Mouse (Mus musculus) adrenal gland, adult 2 months (tissue): ENCODE measurements around the gene Cstl1. TPM values are rescaled to one million over a fixed set of nuclear protein-coding genes. Genes with fewer than 3 reads are reported as not detected.

Experiments
- polyA plus RNA-seq: library from polyadenylated mRNA; depleted of rRNA; stranded (reverse); fragments of >200 nt; gene quantifications from 2 replicates; pipeline ENCODE4 v1.2.3, GENCODE M21; 2012; rRNA removed
- total RNA-seq, 2 experiments: library from RNA; stranded (reverse); gene quantifications; 2 replicates each; pipeline ENCODE4 v1.2.3; 2021

Cstl1 gene
- total and polyA plus RNA-seq, 3 experiments, result 0.62 TPM; not detected in 2

Other genes with a start within 250 kb of the Cstl1 start
- gene Nxt1, start 77.8 kb upstream of the Cstl1 start, total RNA-seq, result 10 to 100 TPM; 15.8 to 20.6 TPM
- gene Nxt1, start 77.8 kb upstream of the Cstl1 start, polyA plus RNA-seq, result 10.9 and 11.1 TPM in 2 replicates
- gene Gzf1, start 69.3 kb upstream of the Cstl1 start, total RNA-seq, result 10 to 100 TPM; 26.8 to 31.7 TPM
- gene Gzf1, start 69.3 kb upstream of the Cstl1 start, polyA plus RNA-seq, result 7.7 and 10.5 TPM in 2 replicates
- 1 to 10 TPM; 4.8 to 5.1 TPM for gene Napb, start 17.9 kb upstream of the Cstl1 start, total RNA-seq
- 0.49 and 0.61 TPM in 2 replicates for gene Napb, start 17.9 kb upstream of the Cstl1 start, polyA plus RNA-seq
- not detected for gene Cst11, start 21.1 kb downstream of the Cstl1 start, total RNA-seq
- gene Cst11, start 21.1 kb downstream of the Cstl1 start, polyA plus RNA-seq, result not detected in 2 replicates
- not detected for gene 8030411F24Rik, start 31.7 kb downstream of the Cstl1 start, total RNA-seq
- gene 8030411F24Rik, start 31.7 kb downstream of the Cstl1 start, polyA plus RNA-seq, result not detected in 2 replicates
- gene Cst12, start 39.0 kb downstream of the Cstl1 start, total RNA-seq, result not detected
- not detected in 2 replicates for gene Cst12, start 39.0 kb downstream of the Cstl1 start, polyA plus RNA-seq
- 10 to 100 TPM in 1 of 2 experiments, 1 to 10 TPM in 1; 7.7 to 81.2 TPM for gene Cst8, start 48.4 kb downstream of the Cstl1 start, total RNA-seq
- gene Cst8, start 48.4 kb downstream of the Cstl1 start, polyA plus RNA-seq, result 1.7 and 2.1 TPM in 2 replicates
- gene Cst13, start 69.7 kb downstream of the Cstl1 start, total RNA-seq, result not detected
- not detected in 2 replicates for gene Cst13, start 69.7 kb downstream of the Cstl1 start, polyA plus RNA-seq
- gene Cst9, start 84.8 kb downstream of the Cstl1 start, total RNA-seq, result not detected
- gene Cst9, start 84.8 kb downstream of the Cstl1 start, polyA plus RNA-seq, result not detected in 2 replicates
- 1 to 10 TPM in 1 of 2 experiments, not detected in 1; 1.7 TPM for gene 9230104L09Rik, start 114.7 kb downstream of the Cstl1 start, total RNA-seq
- gene 9230104L09Rik, start 114.7 kb downstream of the Cstl1 start, polyA plus RNA-seq, result 0.19 TPM in 1 of 2 replicates, not detected in the other
- gene Cst3, start 125.3 kb downstream of the Cstl1 start, total RNA-seq, result 1,000 to 10,000 TPM in 1 of 2 experiments, 100 to 1,000 TPM in 1; 994 to 1,003 TPM
- 1,344 and 1,354 TPM in 2 replicates for gene Cst3, start 125.3 kb downstream of the Cstl1 start, polyA plus RNA-seq